Mouse (Mus musculus) layer of hippocampus, postnatal 10 days (tissue): ENCODE measurements at regions not wholly inside any gene's neighbourhood (a gene's known extent, or its start where the extent isn't known, plus 50 kb on each side); places are given as distances from the start of the nearest gene placed in this dataset.

ENCODE experiments used
- DNase-seq, 2 experiments: peaks; one replicate each; pipeline ENCODE4 v3.0.0; 2021; ENCODE audit warnings: low spot score in 2 of 2

GRCm38 (mm10) chr14:39532689-39533088 is 59.8 kb upstream of the Nrg3 start:
- peak; percentile 23 to 36 for DNase-seq
